Mouse (Mus musculus): Measurements from ENCODE around the gene Bmp2.

Gene Bmp2

DNA sequence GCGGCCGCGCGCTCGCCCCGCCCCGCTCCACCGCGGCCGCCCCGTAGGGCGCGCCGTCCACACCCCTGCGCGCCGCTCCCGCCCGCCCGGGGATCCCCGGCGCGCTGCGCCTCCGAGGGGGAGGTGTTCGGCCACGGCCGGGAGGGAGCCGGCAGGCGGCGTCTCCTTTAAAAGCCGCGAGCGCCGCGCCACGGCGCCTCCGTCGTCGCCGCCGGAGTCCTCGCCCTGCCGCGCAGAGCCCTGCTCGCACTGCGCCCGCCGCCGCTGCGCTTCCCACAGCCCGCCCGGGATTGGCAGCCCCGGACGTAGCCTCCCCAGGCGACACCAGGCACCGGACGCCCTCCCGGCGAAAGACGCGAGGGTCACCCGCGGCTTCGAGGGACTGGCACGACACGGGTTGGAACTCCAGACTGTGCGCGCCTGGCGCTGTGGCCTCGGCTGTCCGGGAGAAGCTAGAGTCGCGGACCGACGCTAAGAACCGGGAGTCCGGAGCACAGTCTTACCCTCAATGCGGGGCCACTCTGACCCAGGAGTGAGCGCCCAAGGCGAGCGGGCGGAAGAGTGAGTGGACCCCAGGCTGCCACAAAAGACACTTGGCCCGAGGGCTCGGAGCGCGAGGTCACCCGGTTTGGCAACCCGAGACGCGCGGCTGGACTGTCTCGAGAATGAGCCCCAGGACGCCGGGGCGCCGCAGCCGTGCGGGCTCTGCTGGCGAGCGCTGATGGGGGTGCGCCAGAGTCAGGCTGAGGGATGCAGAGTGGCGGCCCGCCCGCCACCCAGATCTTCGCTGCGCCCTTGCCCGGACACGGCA is at the start of gene Bmp2:
Gene Bmp2, plus strand, starts transcription at position 129 of the 811 bp plus-strand sequence.
- no peak for DNase-seq (ENCODE audit: extremely low read depth, low read depth)

DNA sequence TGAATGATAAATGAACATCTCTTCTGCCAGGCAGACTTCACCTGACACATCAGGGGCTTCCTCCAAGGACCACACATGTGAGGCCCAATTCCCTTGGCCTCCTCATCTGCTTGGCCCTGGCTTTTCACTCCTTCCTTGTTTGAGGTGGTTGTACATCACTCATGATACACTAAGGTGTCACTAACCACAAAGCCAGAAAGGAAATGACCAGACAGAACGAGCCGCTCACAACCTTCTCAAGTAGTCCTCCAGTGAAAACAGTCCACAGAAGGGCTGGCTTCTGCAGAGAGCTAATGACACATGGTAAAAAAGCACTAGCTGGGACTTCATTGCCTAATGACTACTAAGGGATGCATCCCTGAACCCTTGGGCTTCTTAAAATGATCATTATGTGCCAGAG is 46.3 kb upstream of the Bmp2 start:
- DNase-seq (ENCODE audit: extremely low read depth, low read depth) = no peak

DNA sequence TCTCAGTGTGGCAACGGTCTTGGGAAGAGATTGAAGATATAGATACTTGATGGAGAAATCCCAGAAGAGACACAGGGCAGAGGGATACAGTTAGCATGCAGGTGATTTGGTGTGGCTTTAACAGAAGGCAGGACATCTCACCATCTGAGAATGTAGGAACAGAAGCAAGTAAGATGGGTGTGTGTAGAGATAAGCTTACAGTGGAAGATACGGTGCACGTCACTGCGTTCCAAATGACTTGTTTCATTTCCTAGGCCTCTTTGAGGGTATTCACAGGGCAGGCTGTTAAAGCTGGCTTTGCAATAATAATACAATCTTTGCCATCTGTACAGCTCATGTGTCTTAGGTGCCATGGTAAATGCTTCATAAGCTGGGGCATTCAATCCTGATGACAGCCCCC is 44.9 kb upstream of the Bmp2 start:
- no peak for DNase-seq (ENCODE audit: extremely low read depth, low read depth)

DNA sequence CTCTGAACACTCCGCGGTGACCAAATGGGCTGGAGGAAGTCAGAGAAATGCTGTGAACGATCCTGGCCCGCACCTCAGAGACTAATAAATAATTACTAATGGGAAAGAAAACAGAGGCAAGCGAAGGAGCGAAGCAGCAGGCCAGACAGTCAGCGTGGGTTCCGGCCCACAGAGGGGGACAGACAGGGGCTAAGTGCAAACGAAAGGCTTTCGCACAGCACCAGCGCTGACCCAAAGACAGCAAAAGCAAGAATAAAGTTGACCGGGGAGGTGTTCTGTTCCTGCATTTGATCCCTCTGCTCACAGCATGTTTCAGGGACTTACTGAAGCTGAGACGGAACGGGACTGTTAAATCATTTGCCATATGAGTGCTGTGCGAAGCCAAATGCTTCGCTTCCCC is 42.8 kb upstream of the Bmp2 start:
- DNase-seq (ENCODE audit: extremely low read depth, low read depth) = no peak

- no peak for DNase-seq (ENCODE audit: extremely low read depth, low read depth)
Measured at GRCm38 (mm10) chr2:133511011-133511779, 40.8 kb upstream of the Bmp2 start.

GRCm38 (mm10) chr2:133516331-133517046 is 35.5 kb upstream of the Bmp2 start:
- no peak for DNase-seq (ENCODE audit: extremely low read depth, low read depth)

GRCm38 (mm10) chr2:133517867-133518266 is 34.1 kb upstream of the Bmp2 start:
- no peak for DNase-seq (ENCODE audit: extremely low read depth, low read depth)

GRCm38 (mm10) chr2:133521193-133521592 is 30.8 kb upstream of the Bmp2 start:
- DNase-seq (ENCODE audit: extremely low read depth, low read depth) = no peak

- DNase-seq (ENCODE audit: extremely low read depth, low read depth) = no peak
Measured at GRCm38 (mm10) chr2:133522121-133522520, 29.8 kb upstream of the Bmp2 start.

GRCm38 (mm10) chr2:133525621-133526181 is 26.3 kb upstream of the Bmp2 start:
- no peak for DNase-seq (ENCODE audit: extremely low read depth, low read depth)

GRCm38 (mm10) chr2:133529396-133529795 is 22.6 kb upstream of the Bmp2 start:
- no peak for DNase-seq (ENCODE audit: extremely low read depth, low read depth)

GRCm38 (mm10) chr2:133533073-133533472 is 18.9 kb upstream of the Bmp2 start:
- DNase-seq (ENCODE audit: extremely low read depth, low read depth) = no peak

- DNase-seq (ENCODE audit: extremely low read depth, low read depth) = no peak
Measured at GRCm38 (mm10) chr2:133535481-133535880, 16.5 kb upstream of the Bmp2 start.

DNA sequence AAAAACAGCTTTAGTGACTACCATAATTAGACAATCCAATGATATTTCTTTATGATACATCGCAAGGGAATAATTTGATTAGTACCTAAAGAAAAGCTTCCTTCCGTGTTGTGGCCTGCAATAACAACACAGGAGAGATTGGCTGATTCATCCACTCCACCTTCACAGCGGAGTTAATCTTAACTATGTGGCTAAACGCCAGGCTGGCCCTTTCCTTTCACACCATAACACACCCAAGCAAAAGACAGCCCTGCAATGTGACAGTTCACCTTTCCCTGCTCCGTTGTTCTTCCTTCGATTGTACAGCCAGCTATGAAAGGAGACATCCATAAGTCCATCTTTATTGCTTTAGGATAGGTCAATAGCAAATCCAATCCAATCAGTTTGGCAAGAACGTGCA is 15.1 kb upstream of the Bmp2 start:
- no peak for DNase-seq (ENCODE audit: extremely low read depth, low read depth)

- DNase-seq (ENCODE audit: extremely low read depth, low read depth) = no peak
Measured at GRCm38 (mm10) chr2:133540702-133541101, 11.3 kb upstream of the Bmp2 start.

- peak; percentile 15 for DNase-seq (ENCODE audit: extremely low read depth, low read depth)
Measured at GRCm38 (mm10) chr2:133550238-133550682, 1.7 kb upstream of the Bmp2 start.

- no peak for DNase-seq (ENCODE audit: extremely low read depth, low read depth)
Measured at GRCm38 (mm10) chr2:133552842-133553465, 995 bp downstream of the Bmp2 start.

DNA sequence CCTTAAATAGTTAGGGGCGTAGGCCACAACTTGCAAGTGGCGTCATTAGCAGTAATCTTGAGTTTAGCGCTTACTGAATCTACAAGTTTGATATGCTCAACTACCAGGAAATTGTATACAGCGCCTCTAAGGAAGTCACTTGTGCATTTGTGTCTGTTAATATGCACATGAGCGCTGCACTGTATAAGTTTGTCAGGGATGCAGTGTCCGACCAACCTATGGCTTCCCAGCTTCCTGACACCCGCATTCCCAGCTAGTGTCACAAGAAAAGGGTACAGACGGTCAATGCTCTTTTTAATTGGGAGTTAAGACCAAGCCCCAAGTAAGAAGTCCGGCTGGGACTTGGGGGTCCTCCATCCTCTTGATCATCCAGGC is 1.9 kb downstream of the Bmp2 start:
- DNase-seq (ENCODE audit: extremely low read depth, low read depth) = no peak

DNA sequence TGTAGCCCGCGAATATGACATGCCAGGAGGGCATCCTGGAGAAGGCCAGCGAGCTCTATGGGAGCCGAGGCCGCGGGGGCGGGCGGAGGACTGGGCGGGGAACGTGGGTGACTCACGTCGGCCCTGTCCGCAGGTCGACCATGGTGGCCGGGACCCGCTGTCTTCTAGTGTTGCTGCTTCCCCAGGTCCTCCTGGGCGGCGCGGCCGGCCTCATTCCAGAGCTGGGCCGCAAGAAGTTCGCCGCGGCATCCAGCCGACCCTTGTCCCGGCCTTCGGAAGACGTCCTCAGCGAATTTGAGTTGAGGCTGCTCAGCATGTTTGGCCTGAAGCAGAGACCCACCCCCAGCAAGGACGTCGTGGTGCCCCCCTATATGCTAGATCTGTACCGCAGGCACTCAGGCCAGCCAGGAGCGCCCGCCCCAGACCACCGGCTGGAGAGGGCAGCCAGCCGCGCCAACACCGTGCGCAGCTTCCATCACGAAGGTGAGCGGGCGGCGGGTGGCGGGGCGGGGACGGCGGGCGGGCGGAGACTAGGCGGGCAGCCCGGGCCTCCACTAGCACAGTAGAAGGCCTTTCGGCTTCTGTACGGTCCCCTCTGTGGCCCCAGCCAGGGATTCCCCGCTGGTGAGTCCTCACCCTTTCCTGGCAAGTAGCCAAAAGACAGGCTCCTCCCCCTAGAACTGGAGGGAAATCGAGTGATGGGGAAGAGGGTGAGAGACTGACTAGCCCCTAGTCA is 2.5 kb downstream of the Bmp2 start:
- no peak for DNase-seq (ENCODE audit: extremely low read depth, low read depth)

- no peak for DNase-seq (ENCODE audit: extremely low read depth, low read depth)
Measured at GRCm38 (mm10) chr2:133564248-133564886, 12.4 kb downstream of the Bmp2 start.
